Mouse (Mus musculus): ENCODE results near the gene Cacna1c. TPM values are rescaled to one million over a fixed set of nuclear protein-coding genes. Genes with fewer than 3 reads are reported as not detected.
A peak's percentile ranks its signal among the peaks of the same experiment; 100 is the strongest.

Cacna1c gene
- total RNA-seq, 4 experiments from 2014 or later: 52.8 to 62.4 (median 55.1) TPM

GRCm38 (mm10) chr6:118711677-118712322 is 484.4 kb downstream of the Cacna1c start:
- DNase-seq (ENCODE audit: low spot score in 2 of 2): peak; percentile 23 to 62

GRCm38 (mm10) chr6:118707066-118707465 is 489.2 kb downstream of the Cacna1c start:
- no peak for DNase-seq (ENCODE audit: low spot score in 2 of 2)

- DNase-seq (ENCODE audit: low spot score in 2 of 2): no peak
Observed at GRCm38 (mm10) chr6:118705840-118706239, 490.4 kb downstream of the Cacna1c start.

- no peak for DNase-seq (ENCODE audit: low spot score in 2 of 2)
Observed at GRCm38 (mm10) chr6:118694626-118695025, 501.6 kb downstream of the Cacna1c start.

GRCm38 (mm10) chr6:118689447-118689846 is 506.8 kb downstream of the Cacna1c start:
- DNase-seq (ENCODE audit: low spot score in 2 of 2): no peak

GRCm38 (mm10) chr6:118688856-118689255 is 507.4 kb downstream of the Cacna1c start:
- DNase-seq (ENCODE audit: low spot score in 2 of 2): no peak

- no peak for DNase-seq (ENCODE audit: low spot score in 2 of 2)
Observed at GRCm38 (mm10) chr6:118680814-118681213, 515.4 kb downstream of the Cacna1c start.

- DNase-seq (ENCODE audit: low spot score in 2 of 2): peak in 1 of 2 experiments; percentile 46
Observed at GRCm38 (mm10) chr6:118678031-118678430, 518.2 kb downstream of the Cacna1c start.

- DNase-seq (ENCODE audit: low spot score in 2 of 2): no peak
Observed at GRCm38 (mm10) chr6:118677306-118677705, 518.9 kb downstream of the Cacna1c start.

- DNase-seq (ENCODE audit: low spot score in 2 of 2): no peak
Observed at GRCm38 (mm10) chr6:118674781-118675180, 521.4 kb downstream of the Cacna1c start.

GRCm38 (mm10) chr6:118673974-118674695 is 522.1 kb downstream of the Cacna1c start:
- DNase-seq (ENCODE audit: low spot score in 2 of 2): no peak

- no peak for DNase-seq (ENCODE audit: low spot score in 2 of 2)
Observed at GRCm38 (mm10) chr6:118653331-118653730, 542.9 kb downstream of the Cacna1c start.

- no peak for DNase-seq (ENCODE audit: low spot score in 2 of 2)
Observed at GRCm38 (mm10) chr6:118649121-118649783, 547.0 kb downstream of the Cacna1c start.

- peak in 1 of 2 experiments; percentile 49 for DNase-seq (ENCODE audit: low spot score in 2 of 2)
Observed at GRCm38 (mm10) chr6:118646265-118647061, 549.8 kb downstream of the Cacna1c start.

- no peak for DNase-seq (ENCODE audit: low spot score in 2 of 2)
Observed at GRCm38 (mm10) chr6:118644866-118645265, 551.4 kb downstream of the Cacna1c start.

GRCm38 (mm10) chr6:118643541-118643940 is 552.7 kb downstream of the Cacna1c start:
- no peak for DNase-seq (ENCODE audit: low spot score in 2 of 2)

- DNase-seq (ENCODE audit: low spot score in 2 of 2): no peak
Observed at GRCm38 (mm10) chr6:118641671-118642325, 554.4 kb downstream of the Cacna1c start.

GRCm38 (mm10) chr6:118639816-118640215 is 556.4 kb downstream of the Cacna1c start:
- no peak for DNase-seq (ENCODE audit: low spot score in 2 of 2)

GRCm38 (mm10) chr6:118638911-118639310 is 557.3 kb downstream of the Cacna1c start:
- DNase-seq (ENCODE audit: low spot score in 2 of 2): no peak

GRCm38 (mm10) chr6:118632491-118632890 is 563.7 kb downstream of the Cacna1c start:
- DNase-seq (ENCODE audit: low spot score in 2 of 2): peak in 1 of 2 experiments; percentile 49

GRCm38 (mm10) chr6:118630006-118630405 is 566.2 kb downstream of the Cacna1c start:
- DNase-seq (ENCODE audit: low spot score in 2 of 2): no peak
